Mouse (Mus musculus) embryo, embryonic 11 days (tissue): Measurements from ENCODE around the gene Tnni3k.

Source experiments
- DNase-seq: peaks from one replicate; pipeline ENCODE4 v3.0.0-alpha.2; 2015

Tnni3k gene

GRCm38 (mm10) chr3:154754505-154754904, 300.7 kb downstream of the Tnni3k start:
- DNase-seq = no peak

GRCm38 (mm10) chr3:154744317-154744716, 310.9 kb downstream of the Tnni3k start:
- no peak for DNase-seq

GRCm38 (mm10) chr3:154742927-154743326, 312.3 kb downstream of the Tnni3k start:
- no peak for DNase-seq

GRCm38 (mm10) chr3:154741496-154741895, 313.7 kb downstream of the Tnni3k start:
- DNase-seq = no peak
